Mouse (Mus musculus): Measurements from ENCODE around the gene Mlxipl.

Mlxipl gene

DNA sequence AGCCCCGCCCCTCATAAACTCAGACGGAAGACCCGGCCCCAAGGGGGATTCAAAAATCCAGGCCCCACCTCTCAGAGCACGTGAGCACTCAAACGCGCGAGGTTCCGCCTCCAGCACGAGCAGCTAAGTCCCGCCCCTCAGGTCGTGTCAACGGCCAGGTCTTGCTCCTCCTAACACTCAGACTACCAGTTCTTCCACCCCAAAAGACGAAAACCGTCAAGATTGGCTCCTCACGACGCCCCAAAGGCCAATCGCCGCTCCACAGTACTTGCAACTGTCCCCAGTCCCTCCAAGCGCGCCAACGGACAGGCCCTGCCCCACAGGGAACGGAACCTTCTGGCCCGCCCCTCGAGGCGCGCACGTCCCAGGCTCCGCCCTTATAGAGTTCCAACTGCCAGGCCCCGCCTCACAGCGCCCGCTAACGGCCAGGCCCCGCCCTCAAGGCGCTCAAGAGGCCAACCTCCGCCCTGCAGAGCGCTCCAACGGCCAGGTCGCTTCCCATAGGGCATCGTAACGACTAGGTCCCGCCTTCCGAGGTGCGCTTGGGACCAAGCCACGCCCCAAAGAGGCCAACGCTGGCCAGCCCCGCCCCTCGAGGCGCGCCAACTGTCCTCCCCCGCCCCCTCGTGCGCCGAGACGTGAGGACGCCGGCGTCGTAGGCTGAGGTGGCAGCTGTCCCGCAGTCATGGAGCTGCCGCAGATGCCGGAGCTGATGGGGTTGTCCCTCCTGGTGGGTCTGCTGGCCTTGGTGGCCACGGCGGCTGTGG lies 59.5 kb downstream of the Mlxipl start, which contains the start of gene Tbl2:
Gene Tbl2, plus strand, starts transcription at position 605 of the 767 bp plus-strand sequence.
- peak; percentile 100 for DNase-seq

DNA sequence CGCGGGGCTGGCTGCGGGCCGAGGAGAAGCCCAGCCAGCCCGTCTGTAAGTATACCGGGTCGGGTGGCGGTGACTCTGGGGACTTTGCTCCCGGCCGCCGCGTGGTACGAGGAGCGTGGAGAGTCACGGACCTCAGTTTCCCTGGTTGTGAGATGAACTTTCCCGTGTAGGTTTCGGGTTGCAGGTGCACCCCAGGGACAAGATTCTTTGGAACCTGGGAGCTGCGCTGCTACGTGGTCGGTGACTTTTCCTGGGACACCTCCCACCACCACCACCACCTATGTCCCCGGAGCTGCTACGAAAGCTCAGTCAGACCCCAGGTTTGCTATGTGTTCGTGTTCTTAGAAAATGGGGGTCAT lies 60.1 kb downstream of the Mlxipl start:
- no peak for DNase-seq

DNA sequence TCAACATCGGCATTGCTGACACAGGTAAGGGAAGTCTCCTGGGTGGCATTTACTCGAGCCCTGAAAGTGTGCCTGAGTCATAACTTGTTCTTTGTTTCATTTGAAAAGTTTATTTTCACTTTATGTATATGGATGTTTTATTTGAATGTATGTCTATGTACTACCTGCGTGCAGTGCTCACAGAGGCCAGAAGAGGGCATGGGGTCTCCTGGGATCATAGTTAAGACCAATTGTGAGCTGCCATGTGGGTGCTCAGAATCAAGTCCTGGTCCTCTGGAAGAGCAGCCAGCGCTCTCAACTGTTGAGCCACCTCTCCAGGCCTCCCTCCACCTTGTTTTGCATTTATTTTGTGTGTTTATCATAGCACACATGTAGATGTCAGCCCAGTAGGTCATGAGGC lies 66.8 kb downstream of the Mlxipl start:
- no peak for DNase-seq

DNA sequence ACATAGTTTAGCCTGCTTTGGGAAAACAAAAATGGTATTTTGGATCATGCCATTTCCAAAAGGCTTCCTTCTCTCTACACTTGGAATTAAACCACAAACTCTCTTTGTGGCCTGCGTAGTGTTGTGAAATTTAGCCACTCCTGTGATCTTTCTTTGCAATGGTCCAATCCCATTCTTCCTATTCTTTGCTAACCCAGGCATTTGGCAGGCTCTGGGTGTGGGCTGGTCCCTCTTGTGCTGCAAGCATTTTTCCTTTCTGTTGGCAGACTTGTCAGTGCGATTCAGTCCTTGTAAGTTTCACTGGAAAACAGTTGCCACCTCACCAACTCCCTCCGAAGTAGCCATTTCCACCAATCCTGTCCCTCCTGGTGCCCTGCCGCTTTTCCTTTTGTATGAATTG lies 71.5 kb downstream of the Mlxipl start:
- DNase-seq = no peak

DNA sequence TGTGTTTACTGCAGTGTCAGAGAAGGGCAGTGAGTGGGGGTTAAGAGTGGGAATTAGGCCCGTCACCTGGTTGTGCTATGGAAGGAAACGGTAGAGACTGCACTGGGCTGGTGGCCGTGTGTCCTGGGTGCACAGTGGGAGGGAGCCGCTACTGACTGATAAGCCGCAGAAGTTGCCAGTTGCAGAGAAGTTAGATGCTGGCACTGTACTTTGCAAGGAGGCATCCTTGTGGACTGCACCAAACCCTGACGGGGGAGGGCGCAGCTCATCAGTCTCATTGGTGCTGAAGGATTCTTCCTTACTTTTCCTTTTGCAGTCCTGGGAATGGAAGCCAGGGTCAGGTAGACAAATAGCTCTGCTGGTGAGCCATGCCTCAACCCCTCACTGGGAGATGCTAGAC lies 72.0 kb downstream of the Mlxipl start:
- DNase-seq = no peak

DNA sequence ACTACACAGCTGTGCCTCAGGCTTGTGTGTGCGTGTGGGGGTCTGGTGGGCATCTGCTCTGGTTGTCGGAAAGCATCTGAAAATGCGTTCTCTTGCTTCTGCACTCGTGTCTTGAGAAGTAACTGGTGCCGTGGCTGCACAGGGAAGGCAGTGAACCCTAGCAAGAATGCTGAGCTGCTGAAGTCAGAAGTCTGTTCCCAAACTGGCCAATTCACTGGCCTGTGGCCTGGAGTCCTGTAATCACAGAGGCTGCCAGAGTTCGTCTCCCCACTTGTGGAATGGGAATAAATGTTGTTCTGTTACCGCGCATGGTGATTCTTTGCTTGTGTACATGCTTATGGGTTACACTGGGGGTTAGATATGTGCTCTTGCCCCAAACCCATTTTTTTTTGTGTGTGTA lies 72.7 kb downstream of the Mlxipl start:
- peak; percentile 70 for DNase-seq

DNA sequence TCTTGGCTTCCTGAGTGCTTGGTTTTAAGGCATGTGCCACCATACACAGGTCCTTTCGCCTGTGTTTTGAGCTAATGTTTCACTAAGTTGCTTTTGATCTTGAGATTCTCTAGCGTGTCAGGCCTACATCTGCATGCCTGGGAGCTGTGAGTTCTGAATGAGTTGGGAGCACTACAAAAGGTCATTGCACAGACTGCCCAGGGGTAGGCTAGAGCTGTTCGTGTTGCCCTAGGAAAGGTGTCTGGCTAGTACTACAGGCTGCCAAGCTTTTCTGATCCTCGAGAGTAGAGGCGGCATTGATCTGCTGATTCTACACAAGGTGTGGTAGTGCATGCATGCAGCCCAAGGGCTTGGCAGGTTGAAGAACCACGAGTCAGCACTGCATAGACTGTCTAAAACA lies 73.1 kb downstream of the Mlxipl start:
- DNase-seq = peak; percentile 60

DNA sequence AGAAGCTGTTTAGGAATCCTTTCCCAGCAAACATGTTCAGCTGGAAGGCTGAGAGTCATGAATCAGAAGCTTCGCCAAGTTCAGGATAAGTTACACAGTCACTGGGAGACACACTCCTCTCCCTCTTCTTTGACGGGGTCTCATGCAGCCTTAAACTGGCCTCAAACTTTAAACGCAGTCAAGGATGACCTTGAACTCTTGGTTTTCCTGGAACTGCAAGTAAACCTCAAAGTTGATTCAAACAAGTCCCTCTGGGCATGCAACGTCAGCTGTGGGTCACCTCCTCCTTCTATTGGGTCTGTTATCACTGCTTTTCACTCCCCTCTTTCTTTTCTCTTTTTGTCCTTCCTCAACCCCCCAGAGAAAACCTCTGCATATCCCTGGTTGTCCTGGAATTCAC lies 77.2 kb downstream of the Mlxipl start:
- DNase-seq = no peak

DNA sequence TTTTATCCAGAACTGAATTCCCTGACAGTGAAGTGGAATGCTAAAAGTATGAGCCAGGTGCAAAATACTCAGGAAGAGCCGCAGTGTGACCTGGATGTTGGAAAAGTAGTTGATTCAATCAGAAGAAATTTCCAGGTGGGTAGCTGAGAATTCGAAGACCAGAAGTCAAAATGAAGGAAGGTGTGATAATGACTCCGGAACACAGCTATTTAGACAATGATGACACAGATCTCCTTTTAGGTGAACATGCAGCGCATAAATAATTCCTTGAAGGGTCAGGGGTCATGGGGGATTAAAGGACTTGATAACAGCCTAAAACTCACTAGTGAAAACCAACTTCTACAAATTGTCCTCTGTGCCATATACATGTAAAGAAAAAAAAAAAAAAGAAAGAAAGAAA lies 77.8 kb downstream of the Mlxipl start:
- no peak for DNase-seq

DNA sequence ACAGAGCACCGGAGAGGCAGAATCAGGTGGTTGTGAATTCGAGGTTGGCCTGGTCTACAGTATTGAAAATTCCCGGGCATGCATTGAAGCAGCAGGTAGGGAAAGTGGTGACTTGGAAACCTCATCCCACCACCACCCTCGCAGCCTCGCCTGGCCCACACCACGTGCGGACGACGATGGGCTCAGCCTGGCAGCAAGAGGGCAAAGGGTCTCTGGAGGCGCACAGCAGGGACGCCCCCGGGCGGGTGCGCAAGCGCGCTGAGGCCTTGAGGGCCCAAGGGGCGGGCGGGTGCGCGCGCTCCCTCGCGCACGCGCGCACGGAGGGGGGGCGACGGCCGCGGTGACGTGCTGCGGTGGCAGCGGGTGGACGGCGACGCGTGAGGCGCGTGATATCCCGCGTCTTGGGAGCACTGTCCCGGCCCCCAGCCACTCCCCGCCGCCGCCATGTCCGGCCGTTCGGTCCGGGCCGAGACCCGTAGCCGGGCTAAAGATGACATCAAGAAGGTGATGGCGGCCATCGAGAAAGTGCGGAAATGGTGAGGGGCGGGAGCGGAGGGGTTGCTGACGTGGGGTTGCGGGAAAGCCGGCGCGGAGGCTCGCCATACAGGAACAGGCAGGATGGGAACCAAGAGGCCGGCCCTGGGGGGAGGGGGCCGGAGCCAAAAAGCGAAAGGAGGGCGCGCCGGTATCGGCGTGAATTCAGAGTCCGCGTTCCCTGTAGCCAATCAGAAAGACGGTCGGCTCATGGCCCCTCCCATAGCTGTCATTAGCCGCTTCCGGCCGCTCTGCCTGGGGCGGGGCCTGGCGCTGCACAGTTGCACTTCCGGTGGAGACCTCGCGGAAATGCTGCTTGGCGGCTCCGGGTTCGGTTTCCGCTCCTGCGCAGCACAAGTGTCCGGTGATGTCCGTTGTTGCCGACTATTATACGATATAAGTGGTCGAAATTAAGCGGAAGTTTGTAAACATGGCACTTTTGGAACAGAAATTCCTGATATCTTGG lies 78.7 kb downstream of the Mlxipl start, which contains the start of gene Bcl7b:
Gene Bcl7b, plus strand, starts transcription at position 221 of the 1,000 bp plus-strand sequence.
- DNase-seq = peak; percentile 99

DNA sequence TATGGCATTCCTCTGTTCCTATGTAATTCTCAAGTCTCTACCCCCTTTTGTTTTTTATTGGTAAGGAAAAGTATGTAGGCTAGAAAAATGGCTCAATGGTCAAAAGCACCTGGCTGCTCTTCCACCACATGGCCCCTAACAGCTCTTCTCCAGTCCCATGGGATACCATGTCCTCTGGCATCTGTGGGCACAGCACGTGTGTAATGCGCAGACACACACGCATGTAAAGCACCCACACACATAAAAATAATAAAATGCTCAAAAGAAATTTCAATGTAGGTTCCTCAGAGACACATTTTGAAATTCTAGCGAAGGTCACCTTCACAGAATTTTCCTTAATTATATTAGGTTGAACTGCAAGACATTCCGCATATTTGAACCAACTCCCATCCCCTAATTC lies 79.8 kb downstream of the Mlxipl start:
- DNase-seq = no peak

DNA sequence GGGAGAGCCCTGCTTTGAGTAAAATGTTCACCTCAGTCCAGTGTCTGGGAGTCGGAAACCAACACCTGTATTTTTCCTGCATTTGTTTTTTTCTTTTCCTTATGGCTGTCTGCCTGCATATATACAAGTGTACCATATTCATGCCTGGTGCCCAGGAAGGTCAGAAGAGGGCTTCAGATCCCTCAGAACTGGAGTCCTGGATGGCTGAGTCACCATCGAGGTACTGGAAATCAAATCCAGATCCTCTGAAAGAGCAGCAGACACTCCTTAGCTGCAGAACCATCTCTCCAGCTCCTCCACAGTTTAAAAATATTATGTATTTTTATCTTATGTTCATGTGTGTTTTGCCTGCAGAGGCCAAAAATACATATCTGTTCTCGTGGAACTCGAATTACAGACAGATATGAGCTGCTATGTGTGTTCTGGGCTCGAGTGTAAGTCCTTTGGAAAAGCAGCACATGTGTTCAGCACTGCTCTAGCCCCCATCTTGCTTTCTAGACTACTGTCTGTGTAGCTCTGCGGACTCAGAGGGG lies 82.1 kb downstream of the Mlxipl start:
- no peak for DNase-seq

DNA sequence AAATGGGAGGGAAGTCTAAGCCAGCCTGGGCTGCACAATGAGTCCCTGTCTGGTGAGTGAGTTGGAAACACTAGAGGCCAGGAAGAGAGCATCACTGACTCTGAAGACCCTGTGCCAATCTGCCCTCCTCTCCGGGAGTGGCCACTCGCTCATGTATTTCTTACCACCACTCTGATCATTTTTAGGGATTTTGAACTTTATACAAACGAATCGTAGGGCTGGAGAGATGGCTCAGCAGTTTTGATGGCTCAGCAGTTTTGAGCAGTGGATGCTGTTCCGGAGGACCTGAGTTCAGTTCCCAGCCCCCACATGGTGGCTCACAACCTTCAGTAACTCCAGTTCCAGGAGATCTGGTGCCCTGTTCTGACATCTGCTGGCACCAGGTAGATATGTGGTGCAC lies 83.3 kb downstream of the Mlxipl start:
- no peak for DNase-seq

DNA sequence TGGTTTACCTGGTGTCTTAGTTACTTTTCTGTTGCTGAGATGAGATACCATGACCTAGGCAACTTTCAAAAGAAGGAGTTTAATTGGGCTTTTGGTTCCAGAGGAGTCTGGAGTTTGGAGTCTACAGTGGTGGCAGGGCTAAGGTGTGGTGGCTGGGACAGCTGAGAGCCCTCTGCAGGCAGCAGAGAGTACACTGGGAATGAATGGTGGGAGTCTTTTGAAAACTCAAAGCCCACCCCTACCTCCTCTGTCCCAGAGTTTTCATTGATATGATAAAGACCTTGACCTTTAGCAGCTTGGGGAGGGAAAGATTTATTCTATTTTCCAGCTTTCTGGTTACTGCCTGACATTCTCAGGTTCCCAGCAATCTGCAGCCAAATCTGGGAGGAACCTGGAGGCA lies 85.4 kb downstream of the Mlxipl start:
- DNase-seq = no peak

DNA sequence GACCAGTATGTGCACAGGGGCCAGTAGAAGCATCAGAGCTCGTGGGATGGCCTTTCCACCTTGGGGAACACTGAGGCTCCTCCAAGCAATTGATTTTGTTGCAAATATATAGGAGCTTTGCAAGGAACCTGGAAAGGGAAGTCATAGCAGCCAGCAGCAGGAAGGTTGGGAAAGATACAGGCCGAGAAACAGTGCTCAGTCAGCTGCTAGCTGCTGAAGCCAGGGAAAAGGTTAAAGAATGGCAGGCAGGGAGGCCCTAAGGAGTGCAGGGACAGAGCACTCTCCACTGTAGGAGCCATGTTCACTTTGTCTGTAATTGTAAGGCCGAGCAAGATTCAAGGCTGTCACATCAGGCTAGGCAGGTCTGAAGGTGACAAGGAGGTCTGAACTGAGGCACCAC lies 88.8 kb downstream of the Mlxipl start:
- no peak for DNase-seq

DNA sequence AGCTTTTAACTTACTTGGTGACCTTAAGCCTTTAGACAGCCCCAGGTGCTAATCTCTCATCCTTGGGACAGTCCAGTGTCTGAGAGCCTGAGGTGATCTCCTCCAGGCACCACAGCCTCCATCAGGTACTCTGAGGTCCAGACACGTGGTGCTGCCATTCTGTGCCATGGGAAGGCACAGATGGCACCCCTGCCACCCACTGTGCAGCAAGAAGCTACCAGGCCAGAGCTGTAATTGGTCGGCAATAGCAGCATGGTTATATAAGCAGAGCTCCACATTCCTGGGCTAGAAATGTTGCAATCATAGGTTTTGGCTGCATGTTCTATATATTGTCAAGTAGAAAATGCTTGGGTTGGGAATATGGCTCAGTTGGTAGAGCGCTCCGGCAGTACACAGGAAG lies 89.3 kb downstream of the Mlxipl start:
- DNase-seq = no peak

DNA sequence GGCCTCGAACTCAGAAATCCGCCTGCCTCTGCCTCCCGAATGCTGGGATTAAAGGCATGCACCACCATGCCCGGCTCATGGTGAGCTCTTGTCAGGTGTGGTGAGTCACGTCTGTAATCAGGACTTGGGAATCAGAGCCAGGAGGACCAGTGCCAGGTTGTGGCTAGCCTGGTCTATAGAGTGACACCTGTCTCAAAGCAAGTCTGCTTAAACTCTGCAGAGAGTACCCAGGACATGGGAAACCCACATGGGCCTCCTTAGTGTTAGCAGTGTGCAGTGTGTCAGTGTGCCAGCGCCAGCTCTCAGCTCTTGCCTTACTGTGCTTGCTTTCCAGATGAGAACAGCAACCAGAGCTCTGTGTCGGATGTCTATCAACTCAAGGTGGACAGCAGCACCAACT lies 89.9 kb downstream of the Mlxipl start:
- no peak for DNase-seq

DNA sequence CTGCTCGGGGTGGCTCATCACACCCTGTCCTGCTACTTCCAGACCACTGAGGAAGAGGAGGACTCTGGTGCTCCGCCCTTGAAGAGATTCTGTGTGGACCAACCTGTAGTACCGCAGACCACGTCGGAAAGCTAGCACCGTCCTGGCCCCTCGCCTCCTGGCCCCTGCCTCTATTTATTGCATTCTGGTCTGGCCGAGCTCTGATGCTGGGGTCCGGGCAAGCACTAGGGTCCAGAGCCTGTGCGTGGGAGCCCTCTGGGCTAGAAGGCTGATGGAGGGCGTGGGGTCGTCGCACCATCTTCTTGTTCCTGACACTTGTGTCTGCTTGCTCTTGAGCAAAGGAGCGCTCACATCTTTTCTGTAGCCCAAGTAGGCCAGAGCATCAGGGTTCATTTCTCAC lies 91.1 kb downstream of the Mlxipl start:
- no peak for DNase-seq

DNA sequence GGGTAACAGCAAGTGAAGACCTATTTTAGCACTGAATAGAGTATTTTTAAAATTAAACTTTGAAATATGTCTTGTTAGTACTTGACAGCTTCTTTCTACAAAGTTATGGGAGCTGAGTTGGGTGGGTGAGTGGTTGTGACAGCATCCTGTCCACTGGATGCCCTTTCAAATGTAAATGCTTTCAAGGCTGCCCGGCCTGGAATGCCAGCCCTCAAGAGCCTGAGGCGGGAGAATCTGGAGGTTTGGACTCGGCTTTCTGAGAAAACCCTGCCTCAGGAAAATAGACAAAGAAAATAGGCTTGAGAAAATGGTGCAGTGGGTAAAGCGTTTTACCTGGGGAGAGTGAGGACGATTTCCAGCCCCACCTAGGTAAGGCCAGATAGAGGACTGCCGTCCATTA lies 92.1 kb downstream of the Mlxipl start:
- DNase-seq = no peak

DNA sequence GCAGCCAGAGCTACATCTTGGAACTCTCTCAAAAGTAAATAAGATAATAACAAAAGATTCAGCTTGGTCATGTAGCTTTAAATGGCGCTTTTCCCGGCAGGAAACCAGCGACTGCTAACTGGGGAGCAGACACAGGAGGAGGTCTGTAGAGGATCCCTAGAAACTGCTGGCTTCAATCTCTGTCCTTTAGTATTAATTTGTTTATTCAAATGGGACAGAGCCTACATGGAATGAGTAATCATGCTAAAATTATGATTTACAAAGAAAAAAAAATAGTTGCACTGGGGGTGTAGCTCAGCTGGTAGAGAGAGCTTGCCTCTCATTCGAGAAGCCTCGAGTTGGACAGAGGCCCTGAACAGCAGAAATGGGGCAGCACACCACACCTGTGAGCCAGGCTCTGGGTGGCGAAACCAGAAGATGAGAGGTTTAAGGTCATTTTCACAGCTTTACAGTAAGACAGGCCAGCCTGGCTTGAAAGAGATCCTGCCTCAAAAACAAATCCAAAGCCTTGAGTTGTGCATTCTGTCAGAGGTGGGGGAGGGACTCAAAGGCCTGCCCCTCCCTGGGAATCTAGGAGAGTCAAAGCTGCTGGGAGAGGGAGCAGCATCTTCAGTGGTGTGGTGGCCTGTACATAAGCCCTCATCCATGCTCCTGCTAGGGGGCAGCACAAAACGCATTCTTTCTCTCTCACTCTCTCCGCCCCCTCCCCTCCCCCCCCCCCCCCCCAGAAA lies 93.6 kb downstream of the Mlxipl start:
- DNase-seq = peak; percentile 38

DNA sequence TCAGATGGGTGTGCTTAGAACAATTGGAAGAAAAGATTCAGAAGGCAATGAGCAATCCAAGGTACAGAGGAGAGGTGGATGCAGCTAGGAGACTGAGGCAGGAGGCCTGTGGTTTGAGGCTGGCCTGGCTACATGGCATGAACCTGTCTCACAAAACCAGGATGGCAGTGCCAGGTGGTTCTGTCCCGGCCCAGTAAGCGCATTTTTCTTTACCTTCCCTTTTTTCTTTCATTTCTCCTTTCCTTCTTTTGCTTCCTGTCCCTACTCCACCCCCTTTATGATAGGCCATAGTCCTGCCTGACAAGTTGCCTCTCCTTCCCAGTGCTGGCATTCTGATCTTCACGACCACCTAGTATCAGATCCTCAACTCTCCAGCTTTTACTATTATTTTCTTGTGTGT lies 95.3 kb downstream of the Mlxipl start:
- no peak for DNase-seq

DNA sequence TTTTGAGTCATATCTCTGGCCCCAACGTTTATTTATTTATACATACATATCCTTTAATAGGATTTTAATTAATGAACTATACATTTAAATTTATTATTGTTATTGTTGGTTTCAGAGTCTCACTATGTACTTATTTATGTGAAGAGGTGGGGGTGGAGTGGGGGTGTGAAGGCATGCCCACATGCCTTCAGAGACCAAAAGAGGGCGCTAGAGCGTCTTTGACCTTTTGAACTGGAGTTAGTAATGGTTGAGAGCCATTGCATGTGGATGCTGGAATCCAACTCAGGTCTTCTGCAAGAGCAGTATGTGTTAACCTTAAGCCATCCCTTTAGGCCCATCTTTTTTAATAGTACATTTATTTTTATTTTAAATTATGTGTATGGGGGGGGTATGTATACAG lies 95.9 kb downstream of the Mlxipl start:
- DNase-seq = no peak

DNA sequence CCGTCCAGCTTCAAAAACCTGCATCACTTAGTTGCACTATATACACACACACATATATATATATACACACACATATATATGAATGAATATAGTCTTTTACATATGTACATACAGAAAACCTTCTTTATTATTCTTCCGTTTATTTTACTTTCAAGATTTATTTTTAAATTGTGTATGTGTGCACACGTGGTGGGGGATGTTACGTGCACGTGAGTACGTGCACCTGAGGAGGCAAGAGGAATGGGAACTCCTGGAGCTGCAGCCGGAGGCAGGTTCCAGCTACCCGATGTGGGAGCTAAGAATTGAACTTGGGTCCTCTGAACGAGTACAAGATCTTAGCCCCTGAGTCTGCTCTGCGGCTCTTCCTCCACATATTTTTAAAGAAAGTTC lies 96.5 kb downstream of the Mlxipl start:
- no peak for DNase-seq

Data from kidney, postnatal 14 days (tissue).